Mouse (Mus musculus): ENCODE results near the gene Hrh3. TPM values are rescaled to one million over a fixed set of nuclear protein-coding genes. Genes with fewer than 3 reads are reported as not detected.

Gene Hrh3
- total RNA-seq (2021): under 1 TPM; 0.10 to 0.34 TPM
- long read RNA-seq, experiment 1: 0 reads
- long read RNA-seq, experiment 2, partial matches to known transcripts: 0 of 1 reads
- long read RNA-seq, experiment 2, other reads (novel, unspliced or antisense): 0 of 1 reads

- DNase-seq (ENCODE audit: low spot score in 2 of 2): peak; percentile 62 to 76
These were observed at the start of gene Hrh3 for GRCm38 (mm10) chr2:180103978-180104658. Hrh3 (minus strand) TSS chr2:180104488.

GRCm38 (mm10) chr2:180148551-180148950, 44.3 kb upstream of the Hrh3 start:
- DNase-seq (ENCODE audit: low spot score in 2 of 2): no peak

GRCm38 (mm10) chr2:180147379-180147778, 43.1 kb upstream of the Hrh3 start:
- DNase-seq (ENCODE audit: low spot score in 2 of 2): no peak

GRCm38 (mm10) chr2:180146091-180146490, 41.8 kb upstream of the Hrh3 start:
- DNase-seq (ENCODE audit: low spot score in 2 of 2): no peak

GRCm38 (mm10) chr2:180135414-180135813, 31.1 kb upstream of the Hrh3 start:
- no peak for DNase-seq (ENCODE audit: low spot score in 2 of 2)

- DNase-seq (ENCODE audit: low spot score in 2 of 2): no peak
These were observed 29.6 kb upstream of the Hrh3 start for GRCm38 (mm10) chr2:180133911-180134310.

GRCm38 (mm10) chr2:180133231-180133630, 28.9 kb upstream of the Hrh3 start:
- no peak for DNase-seq (ENCODE audit: low spot score in 2 of 2)

- no peak for DNase-seq (ENCODE audit: low spot score in 2 of 2)
These were observed 23.4 kb upstream of the Hrh3 start for GRCm38 (mm10) chr2:180127675-180128074.

GRCm38 (mm10) chr2:180126195-180126594, 21.9 kb upstream of the Hrh3 start:
- DNase-seq (ENCODE audit: low spot score in 2 of 2): peak in 1 of 2 experiments; percentile 37

- no peak for DNase-seq (ENCODE audit: low spot score in 2 of 2)
These were observed 19.9 kb upstream of the Hrh3 start for GRCm38 (mm10) chr2:180124192-180124591.

- no peak for DNase-seq (ENCODE audit: low spot score in 2 of 2)
These were observed 16.0 kb upstream of the Hrh3 start for GRCm38 (mm10) chr2:180120292-180120761.

- DNase-seq (ENCODE audit: low spot score in 2 of 2): no peak
These were observed 15.4 kb upstream of the Hrh3 start for GRCm38 (mm10) chr2:180119439-180120291.

GRCm38 (mm10) chr2:180118661-180119438, 14.6 kb upstream of the Hrh3 start, which contains the start of gene Osbpl2:
Osbpl2 (plus strand) TSS chr2:180119306.
- DNase-seq (ENCODE audit: low spot score in 2 of 2): peak; percentile 99 to 100

GRCm38 (mm10) chr2:180117485-180118194, 13.4 kb upstream of the Hrh3 start:
- DNase-seq (ENCODE audit: low spot score in 2 of 2): peak in 1 of 2 experiments; percentile 48

- peak in 1 of 2 experiments; percentile 27 for DNase-seq (ENCODE audit: low spot score in 2 of 2)
These were observed 12.6 kb upstream of the Hrh3 start for GRCm38 (mm10) chr2:180116741-180117484.

- no peak for DNase-seq (ENCODE audit: low spot score in 2 of 2)
These were observed 11.8 kb upstream of the Hrh3 start for GRCm38 (mm10) chr2:180116081-180116493.

GRCm38 (mm10) chr2:180115279-180115678, 11.0 kb upstream of the Hrh3 start:
- DNase-seq (ENCODE audit: low spot score in 2 of 2): peak in 1 of 2 experiments; percentile 43

- DNase-seq (ENCODE audit: low spot score in 2 of 2): peak; percentile 61 to 81
These were observed 9.9 kb upstream of the Hrh3 start for GRCm38 (mm10) chr2:180113909-180114890.
